Mouse (Mus musculus) kidney, adult 2 months (tissue): Measurements from ENCODE around the gene Tm6sf1.

Source experiments
- CTCF ChIP-seq: fragments of 200-500 bp; conservative IDR thresholded peaks from 2 replicates; pipeline ENCODE4 v1.5.1; 2011; ENCODE audit warnings: low read depth, mild to moderate bottlenecking, control low read depth, low read length, moderate library complexity, mixed read lengths; ENCODE audit not compliant: insufficient read depth, insufficient read length
- POLR2A ChIP-seq: fragments of 200-500 bp; IDR thresholded peaks from one replicate; pipeline ENCODE4 v1.6.1; 2011; ENCODE audit warnings: low read depth, low read length, control low read depth

GRCm38 (mm10) chr7:81825381-81825780, 33.4 kb upstream of the Tm6sf1 start:
- TF ChIP-seq POLR2A (no peak), CTCF (no peak)
